Mouse (Mus musculus) adrenal gland, adult 2 months (tissue): Measurements from ENCODE around the gene Slit3. TPM values are rescaled to one million over a fixed set of nuclear protein-coding genes. Genes with fewer than 3 reads are reported as not detected.

ENCODE experiments used
- DNase-seq: peaks from one replicate; pipeline ENCODE4 v3.0.0; 2021
- polyA plus RNA-seq: library from polyadenylated mRNA; depleted of rRNA; stranded (reverse); fragments of >200 nt; gene quantifications from 2 replicates; pipeline ENCODE4 v1.2.3, GENCODE M21; 2012
- total RNA-seq, 2 experiments: library from RNA; stranded (reverse); gene quantifications; 2 replicates each; pipeline ENCODE4 v1.2.3; 2021

Slit3 gene
- total and polyA plus RNA-seq, 3 experiments: 27.5 to 46.9 (median 34.6) TPM

DNA sequence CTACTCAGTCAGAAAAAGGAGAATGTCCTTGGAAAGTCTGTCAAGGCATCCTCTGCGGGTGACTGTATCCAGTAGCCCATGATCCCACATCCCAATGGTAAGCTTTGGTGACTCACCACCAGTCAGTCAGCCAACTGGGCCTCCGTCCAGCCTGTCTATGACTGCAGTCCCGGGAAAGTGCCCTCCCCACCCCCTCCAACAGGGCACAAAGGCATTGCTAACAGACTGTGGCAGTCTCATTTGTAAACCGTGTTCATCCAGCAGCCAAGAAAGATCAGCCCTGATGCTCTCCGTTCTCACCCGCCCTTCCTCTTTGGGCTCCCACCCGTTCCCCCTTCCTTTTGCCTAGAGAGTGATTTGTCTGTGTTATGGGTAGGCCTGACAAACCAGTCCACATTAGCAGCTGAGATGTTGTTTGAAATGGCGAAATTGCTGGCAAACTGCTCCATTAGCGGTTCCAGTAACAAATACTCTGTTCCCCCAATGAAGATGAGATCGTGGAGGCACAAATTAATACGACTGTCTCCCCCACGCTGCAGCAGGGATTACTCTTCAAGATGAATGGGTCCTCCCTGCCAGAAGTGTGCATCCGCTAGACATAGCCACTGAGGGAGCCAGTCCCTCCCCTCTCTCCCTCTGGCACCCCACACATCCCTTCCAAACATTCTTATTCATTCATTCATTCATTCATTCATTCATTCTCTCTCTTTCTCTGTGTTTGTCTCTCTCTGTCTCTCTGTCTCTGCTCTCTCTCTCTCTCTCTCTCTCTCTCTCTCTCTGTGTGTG is 466.3 kb downstream of the Slit3 start:
- peak; percentile 98 for DNase-seq

DNA sequence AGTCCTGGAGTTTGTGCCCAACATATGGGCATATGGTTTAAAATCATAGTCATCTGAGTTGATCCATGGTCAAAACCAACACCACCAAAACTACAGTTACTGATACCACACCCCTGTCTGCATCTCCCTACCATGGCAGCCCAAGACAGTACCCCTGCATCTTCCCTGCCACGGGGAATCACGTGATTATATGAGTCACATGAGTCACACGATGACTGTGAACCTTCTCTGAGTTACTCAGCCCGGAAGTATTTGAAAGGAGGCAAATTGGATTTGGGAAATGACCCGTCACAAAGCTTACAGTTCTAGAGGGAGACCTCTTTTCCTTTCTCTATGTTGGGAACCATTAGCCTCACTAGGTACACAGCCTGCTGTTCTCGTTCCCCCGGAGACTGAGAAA is 468.9 kb downstream of the Slit3 start:
- DNase-seq: peak; percentile 43

DNA sequence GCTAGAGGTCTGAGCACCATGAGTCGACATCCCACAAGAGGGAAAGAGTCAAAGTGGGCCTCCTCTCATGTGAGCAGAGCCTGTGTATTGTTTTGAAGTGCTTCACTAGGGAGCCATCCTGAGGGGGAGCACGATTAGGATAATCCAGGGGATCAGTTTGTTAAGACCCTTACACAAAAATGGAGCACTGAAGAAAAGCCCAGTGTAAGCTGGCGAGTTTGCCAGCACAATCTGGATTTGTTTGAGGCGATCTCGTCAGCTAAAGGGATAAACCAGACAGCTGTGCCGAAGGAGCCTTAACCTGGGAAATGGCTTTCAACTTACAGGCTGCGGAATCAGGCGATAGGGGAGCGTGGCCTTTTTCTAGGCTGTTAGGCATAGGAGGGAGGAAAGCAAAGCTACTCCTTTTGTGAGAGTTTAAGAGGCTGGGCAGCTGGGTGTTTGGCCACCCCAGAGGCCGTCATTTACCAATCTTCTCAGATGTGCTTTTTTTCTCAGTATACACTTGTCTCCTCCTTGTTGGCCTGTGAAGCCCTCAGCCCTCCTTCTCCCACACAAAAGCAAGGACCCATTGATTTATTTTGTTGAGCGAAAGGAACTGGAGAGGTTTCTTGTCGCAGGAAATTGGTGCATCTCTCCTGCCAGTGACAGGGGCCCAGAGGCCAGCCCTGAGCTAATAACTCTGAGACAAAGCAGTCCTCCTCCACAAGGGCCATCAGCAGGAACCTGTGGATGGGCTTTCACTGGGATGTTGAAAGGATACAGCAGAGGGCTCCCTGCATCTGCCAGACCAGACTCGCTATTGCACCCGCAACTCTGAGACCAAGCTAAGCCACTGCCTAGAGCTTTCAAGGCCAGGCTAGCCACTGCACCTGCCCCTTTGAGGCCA is 472.4 kb downstream of the Slit3 start:
- no peak for DNase-seq

DNA sequence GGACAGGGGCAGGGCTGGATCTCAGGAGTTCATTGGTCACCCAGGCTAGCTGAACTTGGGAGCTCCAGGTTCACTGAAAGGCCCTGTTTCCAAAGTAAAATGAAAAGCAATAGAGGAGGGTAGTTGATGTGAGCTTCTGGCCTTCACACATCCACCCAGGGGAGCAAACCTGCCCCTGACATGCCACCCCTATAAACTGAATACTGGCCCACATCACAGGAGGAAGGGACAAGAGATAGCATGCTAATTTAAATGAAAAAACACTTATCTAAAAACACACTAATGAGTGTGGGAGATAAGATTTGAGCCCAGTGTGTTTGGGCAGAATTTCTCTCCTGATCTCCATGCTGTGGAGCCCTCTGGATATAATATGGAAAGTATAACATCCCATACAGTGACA is 475.0 kb downstream of the Slit3 start:
- DNase-seq: no peak

DNA sequence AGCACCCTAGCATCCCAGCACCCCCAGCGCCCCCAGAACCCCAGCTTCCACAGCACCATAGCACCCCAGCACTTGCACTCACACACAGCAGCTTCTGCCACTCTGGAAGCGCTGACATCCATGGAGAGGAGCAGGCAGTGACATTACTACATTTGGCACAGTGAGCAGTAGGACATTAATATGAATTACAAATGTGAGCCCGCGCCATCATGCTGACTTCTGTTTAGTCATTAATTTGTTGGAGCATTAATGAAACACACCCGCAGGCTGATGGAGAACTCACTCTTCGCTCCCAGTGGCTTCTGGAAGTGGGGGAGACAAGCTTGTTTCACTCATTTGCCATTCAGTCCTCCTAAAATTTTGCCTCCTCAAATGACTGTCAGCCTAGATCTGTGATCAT is 476.9 kb downstream of the Slit3 start:
- DNase-seq: no peak

DNA sequence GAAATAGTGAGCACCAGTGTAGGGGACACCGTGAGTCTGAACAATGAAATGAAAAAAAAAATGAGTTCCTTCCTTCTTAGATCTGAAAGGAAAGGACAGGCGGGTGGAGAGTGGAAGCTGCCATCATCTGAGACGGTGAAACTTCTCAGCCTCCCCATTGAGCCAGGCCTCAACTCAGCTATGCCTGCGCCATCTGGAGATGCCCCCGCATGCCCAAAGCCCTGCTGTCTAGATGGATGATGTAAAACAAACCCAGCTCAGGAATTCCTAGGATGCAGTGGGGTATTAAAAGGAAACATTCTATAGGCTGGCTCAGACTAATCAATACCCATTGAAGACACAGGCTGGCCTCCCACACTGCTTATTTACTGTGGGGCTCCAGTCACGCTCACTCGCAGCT is 477.7 kb downstream of the Slit3 start:
- DNase-seq: no peak

DNA sequence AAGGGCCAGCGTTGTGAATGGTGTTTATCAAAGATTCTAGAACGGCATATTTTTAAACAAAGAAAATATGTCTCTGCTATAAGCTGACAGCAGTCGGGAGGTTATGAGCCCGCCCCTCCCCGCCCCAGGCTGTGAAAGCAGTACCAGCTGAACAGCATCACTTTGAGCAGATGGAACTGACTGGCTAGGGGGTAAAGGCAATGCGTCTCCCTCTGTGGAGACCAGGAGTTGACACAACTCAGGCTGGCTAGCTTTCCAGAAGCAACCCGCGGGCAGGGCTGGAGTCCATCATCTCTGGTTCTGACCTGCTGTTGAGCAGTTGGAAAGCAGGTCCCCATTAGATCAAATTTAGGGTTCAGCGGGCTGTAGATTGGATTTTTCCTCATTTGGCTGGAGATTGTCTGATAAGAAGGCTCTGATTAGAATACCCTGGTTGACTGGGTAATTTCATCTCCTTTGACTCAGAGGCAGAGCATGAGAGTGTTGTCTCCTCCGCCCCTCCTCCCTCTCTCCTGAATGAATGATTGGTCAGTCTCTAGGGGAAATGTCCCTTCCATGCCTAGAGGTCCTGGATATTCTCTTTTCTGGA is 480.7 kb downstream of the Slit3 start:
- DNase-seq: peak; percentile 42

DNA sequence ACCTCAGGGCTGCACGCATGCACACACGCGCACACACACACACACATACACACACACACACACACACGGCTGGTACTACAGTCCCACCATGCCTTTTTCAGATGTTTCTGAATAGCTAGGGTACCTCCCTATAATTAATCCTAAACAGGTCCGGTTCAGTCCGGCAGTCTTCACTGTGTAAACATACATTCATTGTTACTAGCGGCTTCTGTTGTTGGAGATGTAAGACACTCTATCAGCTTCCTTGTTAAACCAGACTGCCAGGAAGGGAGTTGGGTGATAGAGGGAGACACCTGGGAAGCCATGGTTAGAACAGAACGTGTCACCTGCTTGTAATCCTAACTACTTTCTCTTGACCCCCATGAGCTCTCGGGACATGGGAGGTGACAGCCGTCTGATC is 481.6 kb downstream of the Slit3 start:
- no peak for DNase-seq

DNA sequence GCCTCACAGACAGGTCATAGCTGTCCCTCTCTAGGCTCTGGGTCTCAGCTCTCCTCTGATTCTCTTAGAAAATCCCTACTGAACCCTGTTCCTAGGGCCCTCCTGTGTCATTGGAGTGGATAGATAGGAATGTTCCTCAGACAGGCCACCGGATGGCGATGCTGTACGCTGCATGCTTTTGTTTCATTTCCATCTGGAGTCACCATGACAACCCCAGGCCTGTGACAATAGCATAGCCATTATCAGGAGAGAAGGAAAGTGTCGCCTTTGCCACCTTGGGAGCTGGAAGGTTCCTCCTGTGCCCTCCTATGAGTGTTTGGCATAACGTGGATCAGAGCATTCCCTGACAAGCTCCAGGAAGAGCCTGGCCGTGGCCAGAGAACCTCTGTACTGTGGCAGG is 482.9 kb downstream of the Slit3 start:
- DNase-seq: peak; percentile 42

DNA sequence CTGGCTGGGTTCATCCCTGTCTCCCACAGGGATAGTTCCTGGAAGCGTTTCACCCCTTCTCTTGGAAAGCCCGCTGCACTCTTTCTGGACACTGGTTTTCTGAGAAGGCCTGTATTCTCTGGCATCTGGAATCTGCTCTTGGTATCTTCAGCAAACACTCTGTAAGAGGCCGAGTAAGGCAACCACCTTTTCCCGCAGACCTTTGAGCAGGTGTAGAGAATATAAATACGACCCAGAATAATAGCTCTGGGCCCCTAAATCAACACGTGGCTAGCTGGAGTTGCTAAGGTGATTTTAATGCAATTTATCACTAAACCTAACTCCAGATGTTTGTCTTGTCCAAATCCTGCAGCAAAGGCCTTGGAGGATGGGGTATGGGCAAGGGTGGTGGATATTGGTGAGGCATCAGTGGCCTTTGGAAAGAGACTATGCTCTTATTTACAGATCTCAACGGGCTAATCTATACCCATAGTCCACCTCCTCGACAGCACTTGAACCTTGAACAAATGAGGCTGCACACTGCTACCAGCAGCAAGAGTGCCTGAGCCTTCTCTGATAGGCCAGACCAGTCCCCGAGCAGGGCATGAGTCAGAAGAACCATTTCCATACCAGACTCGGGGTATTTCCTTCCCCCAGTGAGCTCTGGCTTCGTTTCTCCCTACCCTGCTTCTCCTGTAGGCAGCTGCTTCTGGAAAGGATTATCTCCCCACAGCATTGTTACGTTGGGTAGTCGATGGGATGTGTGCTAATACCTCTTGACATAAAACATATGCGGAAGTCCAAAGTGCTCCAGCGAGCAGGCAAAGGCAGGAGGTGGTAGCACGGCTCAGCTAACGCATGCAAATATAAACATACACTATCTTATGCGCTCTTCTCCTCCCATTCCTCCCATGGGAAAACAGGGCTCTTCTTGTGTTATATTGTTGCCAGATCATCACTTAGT is 484.1 kb downstream of the Slit3 start:
- DNase-seq: no peak

DNA sequence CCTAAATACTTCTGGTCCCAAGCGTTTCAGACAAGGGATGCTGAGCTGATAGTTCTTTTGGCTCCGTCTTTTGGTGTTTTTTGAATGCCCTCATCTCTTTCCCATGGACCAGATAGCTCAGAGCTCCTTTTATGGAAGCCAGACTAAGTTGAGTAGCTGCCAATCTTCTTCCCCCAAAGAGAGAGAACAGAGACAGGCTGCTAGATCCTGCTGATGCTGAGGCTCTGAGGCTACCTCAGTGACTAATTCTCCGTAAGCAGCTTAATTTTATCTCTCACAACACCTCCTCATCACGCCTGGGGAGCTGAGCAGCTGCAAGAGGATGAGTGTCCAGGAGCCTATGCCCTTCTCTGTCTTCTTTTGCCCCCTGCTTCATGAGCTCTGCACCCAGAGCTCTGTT is 486.2 kb downstream of the Slit3 start:
- no peak for DNase-seq

DNA sequence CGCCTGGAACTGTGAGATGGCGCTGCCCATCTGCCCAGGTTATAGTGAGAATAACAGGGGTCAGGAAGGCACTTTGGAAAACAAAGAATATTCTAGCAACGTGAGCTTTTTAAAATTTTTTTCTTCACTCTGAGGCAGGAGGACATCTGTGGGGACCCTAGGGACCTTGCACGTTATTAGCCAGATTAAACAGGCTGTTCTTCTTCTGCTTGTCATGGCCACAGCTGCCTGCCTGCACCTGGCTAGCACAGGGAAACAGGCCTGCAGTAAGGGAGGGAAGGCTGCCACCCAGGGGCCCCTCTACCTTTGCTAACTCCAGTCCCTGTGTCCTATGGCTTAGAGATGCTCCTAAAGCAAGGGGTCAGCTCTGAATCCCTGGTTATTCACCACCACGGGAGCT is 487.8 kb downstream of the Slit3 start:
- no peak for DNase-seq

DNA sequence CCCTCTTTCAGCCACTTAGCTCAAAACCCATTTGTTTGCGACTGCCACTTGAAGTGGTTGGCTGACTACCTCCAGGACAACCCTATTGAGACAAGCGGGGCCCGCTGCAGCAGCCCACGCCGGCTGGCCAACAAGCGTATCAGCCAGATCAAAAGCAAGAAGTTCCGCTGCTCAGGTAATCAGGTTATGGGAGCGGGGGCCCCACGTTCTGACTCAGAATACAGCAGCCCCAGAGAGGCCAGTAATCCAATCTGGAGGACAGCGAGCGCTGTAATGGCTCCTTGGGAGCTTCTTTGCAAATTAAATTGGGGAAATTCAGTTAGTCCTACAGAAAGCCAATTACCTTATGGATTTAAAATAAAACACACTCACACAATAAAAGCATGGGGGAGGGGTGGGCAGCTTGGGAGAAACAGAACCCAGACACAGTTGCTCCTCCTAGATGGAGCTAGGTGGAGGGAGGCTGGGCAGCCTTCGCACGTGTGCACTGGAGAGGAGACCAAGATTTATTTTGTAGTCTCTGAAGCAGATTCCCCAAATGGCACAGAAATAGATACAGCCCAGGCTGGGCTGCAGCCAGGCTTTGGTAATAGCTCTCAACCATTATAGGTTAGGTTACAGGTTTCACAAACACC is 491.4 kb downstream of the Slit3 start:
- DNase-seq: peak; percentile 23

DNA sequence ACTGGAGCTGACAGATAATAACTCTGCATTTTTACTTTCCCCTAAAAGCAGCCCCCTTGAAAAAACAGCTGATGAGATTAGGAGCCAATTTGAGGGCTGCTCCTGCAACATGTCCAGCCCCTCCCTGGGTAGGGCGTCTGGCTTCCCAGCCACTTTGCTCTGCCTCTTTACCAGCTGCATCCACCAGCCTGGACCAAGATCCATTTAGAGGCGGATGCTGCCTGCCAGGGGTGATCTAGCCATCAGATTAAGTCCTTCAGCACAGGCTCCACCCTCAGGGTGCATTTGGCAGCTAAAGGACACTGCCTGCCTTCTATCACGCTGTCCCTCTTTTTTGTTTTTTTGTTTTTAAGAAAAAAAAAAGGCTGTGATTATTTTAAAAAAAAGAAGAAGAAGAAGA is 493.5 kb downstream of the Slit3 start:
- peak; percentile 43 for DNase-seq

DNA sequence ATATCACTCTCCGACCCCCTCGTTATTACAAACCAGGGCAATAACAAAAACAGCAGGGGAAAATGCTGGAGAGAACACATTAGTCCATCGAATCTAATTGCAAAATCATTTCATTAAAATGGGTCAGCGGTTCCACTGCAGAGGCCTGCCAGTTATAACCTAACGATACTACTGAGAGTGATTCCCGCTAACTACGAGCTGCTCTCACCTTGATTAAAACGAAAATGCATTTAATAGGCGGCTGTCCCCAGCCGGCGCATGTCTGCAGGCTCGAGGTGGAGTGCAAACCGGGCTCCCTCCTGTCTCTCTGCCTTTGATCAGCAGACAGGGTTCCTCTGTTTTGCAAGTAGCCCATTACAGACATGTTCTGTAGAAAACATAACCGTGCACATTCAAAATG is 498.4 kb downstream of the Slit3 start:
- no peak for DNase-seq

DNA sequence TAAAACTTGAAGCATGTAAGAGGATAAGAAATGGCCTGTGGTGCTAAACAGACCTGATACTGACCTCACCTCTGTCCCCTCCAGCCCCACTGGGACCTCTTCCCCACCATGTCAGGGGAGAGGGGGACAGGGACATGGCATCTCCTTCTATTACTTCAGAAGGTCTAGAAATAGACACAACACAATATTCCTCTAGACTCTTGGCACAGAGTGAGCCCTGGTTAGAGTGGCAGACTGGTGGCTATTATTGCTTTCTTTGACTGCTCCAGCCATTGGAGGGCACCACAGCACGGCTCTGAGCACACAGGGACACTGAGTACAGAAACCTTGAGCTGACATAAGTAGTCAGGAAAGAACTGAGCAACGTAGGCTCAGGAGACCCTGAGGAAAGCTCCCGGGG is 501.7 kb downstream of the Slit3 start:
- DNase-seq: no peak

DNA sequence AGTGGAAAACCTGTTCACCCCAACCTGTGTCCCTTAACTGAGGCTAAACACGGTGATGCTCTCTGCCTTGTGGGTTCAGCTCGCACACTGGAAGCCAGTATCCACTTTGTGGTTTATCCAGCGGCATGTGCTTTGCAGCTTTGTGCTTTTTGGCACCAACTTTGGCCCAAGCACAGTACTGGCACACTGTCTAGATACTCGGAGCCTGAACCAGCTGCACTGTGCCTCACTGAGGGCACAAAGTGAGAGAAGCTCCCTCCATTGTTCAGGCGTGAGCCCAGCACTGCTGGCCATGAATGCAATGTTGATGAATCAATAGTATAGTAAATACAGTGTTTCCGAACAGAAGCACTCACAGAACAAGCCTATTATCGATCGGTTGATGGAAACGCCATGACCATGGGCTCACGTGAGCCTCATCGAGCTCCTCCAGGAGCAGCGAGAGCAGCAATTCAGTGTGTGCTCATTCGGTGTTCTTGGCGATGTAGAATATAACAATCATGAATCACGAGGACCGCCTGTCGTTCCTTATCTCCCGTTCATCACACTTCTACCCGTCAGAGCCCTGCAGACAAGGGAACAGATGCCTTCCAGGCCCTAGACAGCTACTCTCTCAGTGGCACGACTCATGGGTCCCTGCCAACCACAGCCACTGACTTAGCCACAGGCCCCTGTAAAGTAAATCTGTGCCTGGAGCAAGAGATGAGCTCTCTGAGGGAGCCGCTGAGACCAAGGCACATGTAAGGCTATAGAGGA is 503.7 kb downstream of the Slit3 start:
- no peak for DNase-seq

DNA sequence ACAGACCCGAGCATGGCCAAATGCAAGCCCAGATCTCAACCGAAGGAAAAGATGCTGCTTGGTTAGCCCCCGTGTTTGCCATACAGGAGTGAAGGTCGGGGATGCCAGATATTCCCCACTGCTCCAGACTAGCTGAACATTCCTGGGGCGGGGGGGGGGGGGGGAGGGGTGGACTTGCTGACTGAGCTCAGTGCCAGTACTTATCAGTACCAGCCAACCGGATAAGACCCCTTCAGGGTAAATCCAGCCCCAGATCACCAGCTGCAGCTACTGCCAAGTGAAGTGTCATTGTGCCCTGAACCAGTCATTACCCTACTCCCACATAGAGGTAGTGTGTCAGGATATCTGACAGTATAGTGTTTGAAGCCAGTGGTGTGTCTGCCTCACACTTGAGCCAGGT is 504.6 kb downstream of the Slit3 start:
- no peak for DNase-seq

DNA sequence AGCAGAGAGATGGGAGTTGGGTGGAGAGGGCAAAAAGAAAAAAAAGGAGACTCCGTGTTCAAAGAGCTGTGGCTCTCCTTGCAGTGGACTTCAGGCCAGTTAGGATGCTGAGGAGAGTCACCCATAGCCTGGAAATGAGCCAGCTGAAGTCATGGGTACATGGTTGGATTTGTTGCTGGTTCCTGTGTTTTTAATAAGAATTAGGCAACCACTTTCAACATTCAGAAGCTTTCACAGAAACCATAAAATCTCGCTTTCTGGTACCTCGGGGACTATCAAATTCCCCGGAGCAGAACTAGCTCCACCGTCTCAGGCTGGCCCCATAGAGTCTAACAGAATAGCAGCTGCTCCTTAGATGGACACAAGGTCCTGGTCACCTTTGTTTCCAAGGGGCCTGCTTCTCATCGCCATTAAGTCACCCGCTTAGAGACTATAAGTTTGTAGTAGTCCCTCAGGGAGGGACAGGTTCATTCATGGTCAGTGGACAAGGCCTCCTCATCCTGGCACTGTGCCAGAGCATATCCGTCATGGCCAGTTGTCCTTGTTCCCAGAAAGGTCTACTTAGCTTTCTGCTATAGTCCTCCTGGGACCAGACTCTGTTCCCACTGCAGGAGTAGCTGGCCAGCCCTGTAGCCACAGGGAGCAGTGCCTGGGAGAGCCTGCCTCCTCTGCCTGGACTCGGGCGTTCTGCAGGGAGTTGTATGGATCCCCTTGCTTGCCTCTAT is 505.3 kb downstream of the Slit3 start:
- peak; percentile 86 for DNase-seq

DNA sequence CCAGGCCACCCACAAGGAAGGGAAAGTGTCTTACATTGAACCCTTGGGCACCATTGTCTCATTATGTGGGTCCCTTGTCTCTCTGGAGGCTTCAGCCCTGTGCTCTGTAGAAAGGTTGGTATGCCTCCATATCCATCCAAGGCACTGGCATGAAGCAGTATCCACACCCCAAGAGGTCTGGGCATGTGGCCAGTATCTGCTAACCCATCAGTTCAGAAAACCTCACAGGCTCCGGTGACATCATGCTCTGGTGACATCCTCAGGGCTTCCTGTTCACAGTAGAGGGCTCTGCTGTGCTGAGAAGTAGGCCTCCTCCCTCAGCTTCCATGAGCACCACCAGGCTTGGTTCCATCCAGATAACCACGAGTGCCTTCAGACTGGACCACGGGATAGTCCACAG is 506.8 kb downstream of the Slit3 start:
- peak; percentile 66 for DNase-seq
